Mouse (Mus musculus) E14TG2a.4 (cell line): ENCODE measurements around the gene Hc.

Source experiments
- CTCF ChIP-seq: conservative IDR thresholded peaks from 2 replicates; pipeline ENCODE4 v1.5.1; 2014; ENCODE audit warnings: low read length
- NANOG ChIP-seq: IDR thresholded peaks from 2 replicates; pipeline ENCODE4 v1.6.1; 2014; ENCODE audit warnings: borderline replicate concordance, low read length, mixed read lengths

- no peak for TF ChIP-seq CTCF
- TF ChIP-seq NANOG: no peak
These were observed 103.8 kb downstream of the Hc start for GRCm38 (mm10) chr2:34957405-34957804.
